Mouse (Mus musculus) cerebellum, postnatal 25 days (tissue): ENCODE measurements around the gene Mcm6.
"Not testable (repeated sequence)": the region's sequence is repeated elsewhere in the genome, so short reads cannot be mapped to it uniquely, and the experiment has no call there.

Experiments used
- DNase-seq, 2 experiments: peaks; one replicate each; pipeline ENCODE4 v3.0.0; 2021; ENCODE audit warnings: mixed read lengths in 2 of 2

Gene Mcm6

DNA sequence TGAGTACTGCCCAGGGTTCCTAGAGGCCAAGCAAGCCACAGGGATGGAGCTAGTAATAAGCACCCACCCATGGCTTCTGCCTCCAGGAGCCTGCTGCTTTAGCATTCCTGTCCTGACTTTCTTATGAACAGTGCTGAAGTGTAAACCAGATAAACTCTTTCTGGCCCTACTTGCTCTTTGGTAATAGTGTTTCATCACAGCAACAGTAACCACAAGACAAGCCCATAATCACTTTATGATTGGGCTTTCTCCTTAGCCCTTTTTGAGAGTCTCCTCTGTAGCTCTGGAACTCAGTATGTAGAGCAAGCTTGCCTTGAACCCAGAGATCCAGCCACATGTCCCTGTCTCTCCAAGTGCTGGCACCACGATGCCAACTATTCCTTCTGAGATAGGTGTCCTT lies 29.2 kb downstream of the Mcm6 start:
- no peak for DNase-seq

DNA sequence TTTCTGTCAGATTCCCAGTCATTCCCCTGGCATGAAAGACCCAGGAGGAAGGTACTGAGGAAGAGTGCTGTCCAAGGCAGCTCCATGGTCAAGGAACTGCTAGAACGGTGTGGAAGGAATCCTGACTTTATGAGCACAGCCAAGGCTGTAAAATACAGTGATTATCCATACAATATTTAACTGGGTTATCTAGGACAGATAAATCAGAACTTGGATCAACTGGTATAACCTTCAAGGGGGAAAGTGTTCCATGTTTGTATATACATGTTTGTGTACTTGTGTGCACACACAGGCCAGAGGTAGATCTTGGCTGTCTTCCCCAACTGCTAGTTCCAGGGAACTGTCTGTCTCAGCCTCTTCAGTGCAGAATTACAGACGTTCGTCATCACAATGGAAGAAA lies 31.2 kb downstream of the Mcm6 start, which contains the start of gene Lct:
TSS of gene Lct (minus strand) at position 101 of the 400 bp plus-strand sequence.
- no peak for DNase-seq

DNA sequence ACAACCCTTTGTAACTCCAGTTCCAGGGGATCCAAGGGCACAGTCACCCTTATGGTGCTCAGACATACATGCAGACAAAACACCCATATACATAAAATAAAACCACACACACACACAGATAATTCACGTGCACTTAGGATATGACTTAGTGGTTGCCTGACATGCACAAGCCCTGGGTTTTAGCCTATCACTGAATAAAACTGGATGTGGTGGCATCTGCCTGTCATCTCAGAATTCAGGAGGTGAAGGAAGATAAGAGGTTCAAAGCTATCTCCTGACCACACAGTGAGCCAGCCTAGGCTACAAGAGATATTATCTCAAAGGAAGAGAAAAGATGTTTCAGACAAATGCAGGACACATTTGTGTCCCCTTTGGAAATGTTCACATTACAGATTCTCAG lies 32.3 kb downstream of the Mcm6 start:
- no peak for DNase-seq

- DNase-seq = no peak
Measured at GRCm38 (mm10) chr1:128324776-128325175, 34.7 kb downstream of the Mcm6 start.

GRCm38 (mm10) chr1:128323026-128323643 lies 36.3 kb downstream of the Mcm6 start:
- DNase-seq = no peak

DNA sequence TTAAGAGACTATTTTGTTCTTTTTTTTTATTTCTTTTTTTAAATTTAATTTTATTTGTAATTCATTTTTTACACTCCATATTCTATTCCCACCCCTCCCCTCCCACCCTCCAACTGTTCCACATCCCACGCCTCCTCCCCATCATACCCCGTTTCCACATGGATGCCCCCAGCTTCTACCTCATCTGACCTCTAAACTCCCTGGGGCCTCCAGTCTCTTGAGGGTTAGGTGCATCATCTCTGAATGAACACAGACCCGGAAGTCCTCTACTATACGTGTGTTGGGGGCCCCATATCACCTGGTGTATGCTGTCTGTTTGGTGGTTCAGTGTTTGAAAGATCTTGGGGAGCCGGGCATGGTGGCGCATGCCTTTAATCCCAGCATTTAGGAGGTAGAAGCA lies 40.2 kb downstream of the Mcm6 start:
- DNase-seq = not testable (repeated sequence)

- DNase-seq = no peak
Measured at GRCm38 (mm10) chr1:128314665-128315064, 44.8 kb downstream of the Mcm6 start.

- peak in 1 of 2 experiments; percentile 45 for DNase-seq
Measured at GRCm38 (mm10) chr1:128309043-128309442, 50.4 kb downstream of the Mcm6 start.

- peak; percentile 92 to 95 for DNase-seq
Measured at GRCm38 (mm10) chr1:128303900-128304299, 55.6 kb downstream of the Mcm6 start.

- no peak for DNase-seq
Measured at GRCm38 (mm10) chr1:128295717-128296528, 63.5 kb downstream of the Mcm6 start.

DNA sequence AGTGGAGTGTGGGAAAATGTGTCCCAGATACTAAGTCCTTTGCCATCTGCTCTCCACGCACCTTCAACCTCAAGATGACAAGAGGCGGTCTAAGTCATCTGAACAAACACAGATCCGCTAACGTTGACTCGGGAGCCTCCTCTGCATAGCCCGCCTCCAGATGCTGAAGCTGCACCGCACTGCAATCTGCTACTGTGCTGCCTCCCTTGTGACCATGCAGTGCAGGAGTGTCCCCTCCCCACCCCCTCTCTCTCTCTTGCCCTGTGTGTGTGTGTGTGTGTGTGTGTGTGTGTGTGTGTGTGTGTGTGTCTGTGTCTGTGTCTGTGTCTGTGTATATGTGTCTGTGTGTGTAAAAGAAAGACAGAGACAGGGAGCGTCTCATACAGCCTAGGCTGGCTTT lies 64.2 kb downstream of the Mcm6 start:
- DNase-seq = no peak

- DNase-seq = peak; percentile 76 to 81
Measured at GRCm38 (mm10) chr1:128293524-128293923, 65.9 kb downstream of the Mcm6 start.

GRCm38 (mm10) chr1:128290295-128290694 lies 69.2 kb downstream of the Mcm6 start:
- no peak for DNase-seq

- DNase-seq = peak in 1 of 2 experiments; percentile 37
Measured at GRCm38 (mm10) chr1:128285136-128285535, 74.3 kb downstream of the Mcm6 start.

GRCm38 (mm10) chr1:128284157-128284690 lies 75.2 kb downstream of the Mcm6 start:
- no peak for DNase-seq

DNA sequence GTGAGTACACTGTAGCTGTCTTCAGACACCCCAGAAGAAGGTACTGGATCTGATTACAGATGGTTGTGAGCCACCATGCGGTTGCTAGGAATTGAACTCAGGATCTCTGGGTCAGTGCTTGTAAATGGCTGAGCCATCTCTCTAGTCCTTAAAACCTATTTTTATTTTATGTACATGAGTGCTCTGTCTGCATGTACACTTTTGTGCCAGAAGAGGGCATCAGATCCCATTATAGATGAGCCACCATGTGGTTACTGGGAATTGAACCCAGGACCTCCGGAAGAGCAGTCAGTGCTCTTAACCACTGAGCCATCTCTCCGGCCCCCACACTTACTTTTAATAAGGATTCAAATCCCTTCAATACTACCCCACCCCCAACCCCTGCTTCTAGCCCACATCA lies 76.5 kb downstream of the Mcm6 start:
- DNase-seq = no peak

DNA sequence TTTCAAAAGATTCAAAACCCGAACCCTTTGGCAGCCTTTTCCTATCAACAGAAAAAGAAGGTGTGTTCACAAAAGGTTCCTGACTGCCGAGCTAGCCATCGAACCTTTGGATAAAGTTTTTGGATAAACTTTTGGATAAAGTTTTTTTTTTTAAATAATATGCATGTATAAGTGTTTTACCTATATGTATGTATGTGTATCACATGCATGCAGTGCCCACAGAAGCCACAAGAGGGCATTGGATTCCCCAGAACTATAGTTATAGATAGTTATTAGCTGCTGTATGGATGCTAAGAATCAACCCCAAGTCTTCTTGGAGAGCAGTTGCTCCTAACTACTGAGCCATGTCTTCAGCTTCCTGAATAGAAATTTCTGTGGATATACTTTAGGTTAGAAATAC lies 77.7 kb downstream of the Mcm6 start:
- no peak for DNase-seq
